Mouse (Mus musculus) ES-E14 (cell line): ENCODE measurements around the gene Vrk1.

Experiments
- CHD2 ChIP-seq: IDR thresholded peaks from 2 replicates; pipeline ENCODE4 v1.6.1; 2014; ENCODE audit warnings: mild to moderate bottlenecking, low read depth, low read length, inconsistent platforms
- HCFC1 ChIP-seq: IDR thresholded peaks from 2 replicates; pipeline ENCODE4 v1.6.1; 2012; ENCODE audit warnings: low read length, inconsistent platforms, borderline replicate concordance; ENCODE audit not compliant: insufficient read depth
- MAFK ChIP-seq: IDR thresholded peaks from 2 replicates; pipeline ENCODE4 v1.6.1; 2014; ENCODE audit warnings: mild to moderate bottlenecking, low read depth, low read length, inconsistent platforms; ENCODE audit not compliant: insufficient read depth
- ZC3H11A ChIP-seq: IDR thresholded peaks from 2 replicates; pipeline ENCODE4 v1.6.1; 2012; ENCODE audit warnings: low read depth, mild to moderate bottlenecking, inconsistent platforms, low read length, borderline replicate concordance
- ZNF384 ChIP-seq: IDR thresholded peaks from 2 replicates; pipeline ENCODE4 v1.6.1; 2012; ENCODE audit warnings: low read depth, low read length, inconsistent platforms

DNA sequence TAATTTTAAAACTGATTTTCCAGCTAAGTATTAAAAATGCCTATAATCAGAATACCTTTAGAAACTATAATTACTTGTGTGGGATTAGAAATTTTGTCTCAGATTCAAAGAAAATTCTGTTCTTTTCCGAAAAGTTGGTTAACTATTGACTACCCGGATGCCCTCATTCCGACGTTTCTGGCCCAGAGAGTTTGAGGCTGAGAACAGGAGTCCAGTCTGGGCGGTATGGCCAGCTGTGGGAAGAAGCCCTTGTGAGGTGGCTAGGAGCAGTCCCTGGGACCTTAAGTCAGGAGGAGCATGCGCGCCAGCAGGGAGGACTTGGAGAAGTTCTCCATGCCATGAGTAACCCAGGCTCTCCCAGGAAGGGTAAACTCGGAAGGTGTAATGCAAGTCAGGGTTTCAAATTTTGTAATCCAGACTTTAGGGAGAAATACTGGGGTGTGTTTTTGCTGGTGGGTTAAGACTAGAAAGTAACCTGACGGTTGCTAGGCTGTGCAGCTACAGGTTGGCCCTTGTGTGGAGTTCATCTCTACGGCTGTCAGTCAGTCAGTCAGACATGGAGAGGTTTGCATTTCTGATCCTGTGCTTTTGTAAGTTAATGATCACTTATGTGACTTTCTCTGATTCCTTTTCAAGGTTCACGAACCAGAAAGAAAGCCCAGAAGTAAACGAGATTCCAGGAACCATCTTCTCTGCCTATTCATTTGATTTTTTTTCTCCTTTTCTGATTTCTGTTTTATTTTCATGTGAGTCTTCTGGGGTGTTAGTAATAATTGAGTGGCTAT, 64.5 kb downstream of the Vrk1 start:
- TF ChIP-seq MAFK, result no peak
- no peak for TF ChIP-seq HCFC1
- TF ChIP-seq ZNF384, result no peak
- TF ChIP-seq ZC3H11A, result no peak
- no peak for TF ChIP-seq CHD2
